Mouse (Mus musculus) midbrain, embryonic 16.5 days (tissue): ENCODE results near the gene Fbxw7. TPM values are rescaled to one million over a fixed set of nuclear protein-coding genes. Genes with fewer than 3 reads are reported as not detected.
A peak's percentile ranks its signal among the peaks of the same experiment; 100 is the strongest.

ENCODE experiments used
- ATAC-seq: fragments of 200-750 bp; cut with Nextera tagmentation; 2 replicates; pipeline ENCODE4 v1.8.0; 2017; ENCODE audit warnings: moderate TSS enrichment
- H3K27ac ChIP-seq: fragments of 300-500 bp; sonication (generic); 2 replicates; pipeline ENCODE4 v1.5.1; 2014; ENCODE audit warnings: mild to moderate bottlenecking, low read length, mixed read lengths
- H3K27me3 ChIP-seq: fragments of 300-500 bp; sonication (generic); 2 replicates; pipeline ENCODE4 v1.6.1; 2014; ENCODE audit warnings: low read depth, low read length, mixed read lengths; ENCODE audit not compliant: control insufficient read depth, insufficient read depth
- H3K36me3 ChIP-seq: fragments of 300-500 bp; sonication (generic); 2 replicates; pipeline ENCODE4 v1.6.1; 2014; ENCODE audit warnings: mild to moderate bottlenecking, low read length, moderate library complexity, mixed read lengths; ENCODE audit not compliant: control insufficient read depth, insufficient read depth
- H3K4me1 ChIP-seq: fragments of 300-500 bp; sonication (generic); 2 replicates; pipeline ENCODE4 v1.6.1; 2014; ENCODE audit warnings: mild to moderate bottlenecking, low read length, mixed read lengths; ENCODE audit not compliant: control insufficient read depth, insufficient read depth
- H3K4me2 ChIP-seq: fragments of 300-500 bp; sonication (generic); 2 replicates; pipeline ENCODE4 v1.6.1; 2014; ENCODE audit warnings: mild to moderate bottlenecking, low read length, mixed read lengths
- H3K4me3 ChIP-seq: fragments of 300-500 bp; sonication (generic); 2 replicates; pipeline ENCODE4 v1.5.1; 2014; ENCODE audit warnings: low read depth, mild to moderate bottlenecking, low read length, moderate library complexity, mixed read lengths
- H3K9ac ChIP-seq: fragments of 300-500 bp; sonication (generic); 2 replicates; pipeline ENCODE4 v1.6.1; 2014; ENCODE audit warnings: low read depth, low read length, mixed read lengths
- H3K9me3 ChIP-seq: fragments of 300-500 bp; sonication (generic); replicated peaks from 2 replicates; pipeline ENCODE4 v1.6.1; 2014; ENCODE audit warnings: mild to moderate bottlenecking, low read length, mixed read lengths; ENCODE audit not compliant: control insufficient read depth, poor library complexity, severe bottlenecking
- WGBS: fragments of 180-500 bp; shearing (Covaris S2); extraction: QIAGEN DNeasy Blood & Tissue Kit; methylation state at CpG from one replicate; pipeline ENCODE4 v1.1.7; 2014; 5-methylcytosine and 5-hydroxymethylcytosine counted together
- polyA plus RNA-seq: library from polyadenylated mRNA; unstranded; fragments of >200 nt; fragmentation: Nextera tagmentation; extraction: Ambion mirVana; gene quantifications from 2 replicates; pipeline ENCODE4 v1.2.1, GENCODE M21; 2015

The Fbxw7 gene
- polyA plus RNA-seq, 1 experiment from 2014 or later: 28.5 TPM

GRCm38 (mm10) chr3:84985121-84985625 lies 170.1 kb downstream of the Fbxw7 start:
- Histone ChIP-seq H3K9me3 (no peaks in the 10 kb centered on the region), H3K9ac (no peak overlapping the region), H3K4me2 (no peak overlapping the region), H3K27ac (no peak overlapping the region), H3K36me3 (peaks cover 2% of the 10 kb centered on the region; the same call in 1 of the 2 replicates), H3K4me3 (no peak overlapping the region), H3K4me1 (no peaks in the 10 kb centered on the region), H3K27me3 (no peaks in the 10 kb centered on the region)
- no peak for ATAC-seq
- WGBS: 85% methylated on average over 8 of the region's 8 CpGs

GRCm38 (mm10) chr3:84988880-84989279 lies 173.8 kb downstream of the Fbxw7 start:
- 95% methylated on average over 4 of the region's 4 CpGs for WGBS
- Histone ChIP-seq H3K4me2 (no peak overlapping the region), H3K27me3 (no peaks in the 10 kb centered on the region), H3K36me3 (no peaks in the 10 kb centered on the region), H3K9me3 (no peaks in the 10 kb centered on the region; the same call in none of the 2 replicates), H3K4me1 (no peaks in the 10 kb centered on the region), H3K4me3 (no peak overlapping the region), H3K9ac (no peak overlapping the region), H3K27ac (no peak overlapping the region)
- no peak for ATAC-seq

DNA sequence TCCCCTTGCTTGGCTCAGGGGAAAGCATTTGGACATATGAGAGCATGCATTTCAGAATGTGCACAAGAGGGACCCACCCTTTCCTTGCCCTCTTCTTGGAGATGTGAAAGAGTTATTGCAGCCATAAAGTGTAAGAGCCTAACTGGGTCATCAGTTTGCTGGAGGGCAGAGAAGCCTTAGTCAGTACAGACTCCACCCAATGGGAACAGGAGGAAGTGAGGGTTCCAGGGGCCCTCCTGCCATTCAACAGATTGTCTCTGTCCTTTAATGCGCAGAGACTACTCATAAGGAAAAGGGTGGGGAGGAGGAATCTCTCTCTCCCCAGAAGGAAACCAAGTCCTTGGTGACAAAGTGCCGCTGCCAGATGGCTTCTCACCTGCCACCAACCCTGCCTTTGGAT lies 190.2 kb downstream of the Fbxw7 start:
- H3K4me3 ChIP-seq: no peak overlapping the region
- no peak overlapping the region for H3K27ac ChIP-seq
- H3K4me2 ChIP-seq: no peak overlapping the region
- no peaks in the 10 kb centered on the region for H3K36me3 ChIP-seq
- H3K4me1 ChIP-seq: no peaks in the 10 kb centered on the region
- no peak overlapping the region for H3K9ac ChIP-seq
- ATAC-seq: no peak
- WGBS: 88% methylated on average over 2 of the region's 2 CpGs
- no peaks in the 10 kb centered on the region for H3K9me3 ChIP-seq
- no peaks in the 10 kb centered on the region for H3K27me3 ChIP-seq

DNA sequence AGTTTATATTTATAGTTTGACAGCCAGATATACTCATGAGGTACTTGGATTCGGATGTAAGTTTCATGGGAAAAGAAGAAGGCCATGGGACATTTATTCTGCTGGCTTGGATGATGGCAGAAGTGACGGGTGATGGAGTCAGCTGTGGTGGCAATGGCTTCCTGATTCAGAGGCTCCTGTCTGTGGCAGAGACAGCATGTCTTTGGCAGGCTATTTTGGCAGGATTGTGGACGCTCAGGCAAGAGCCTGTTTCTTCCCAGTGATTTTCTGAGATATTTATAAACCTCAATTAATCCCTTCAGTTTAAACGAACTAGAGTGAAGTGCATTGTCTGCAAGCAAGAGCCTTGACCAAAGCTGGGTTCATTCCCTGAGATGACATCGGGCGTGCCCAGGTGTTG lies 197.8 kb downstream of the Fbxw7 start:
- no peaks in the 10 kb centered on the region for H3K36me3 ChIP-seq
- 84% methylated on average over 6 of the region's 6 CpGs for WGBS
- no peak for ATAC-seq
- H3K4me1 ChIP-seq: no peaks in the 10 kb centered on the region
- no peaks in the 10 kb centered on the region for H3K9me3 ChIP-seq
- no peak overlapping the region for H3K4me2 ChIP-seq
- no peaks in the 10 kb centered on the region for H3K27me3 ChIP-seq
- no peak overlapping the region for H3K27ac ChIP-seq
- no peak overlapping the region for H3K4me3 ChIP-seq
- H3K9ac ChIP-seq: no peak overlapping the region

DNA sequence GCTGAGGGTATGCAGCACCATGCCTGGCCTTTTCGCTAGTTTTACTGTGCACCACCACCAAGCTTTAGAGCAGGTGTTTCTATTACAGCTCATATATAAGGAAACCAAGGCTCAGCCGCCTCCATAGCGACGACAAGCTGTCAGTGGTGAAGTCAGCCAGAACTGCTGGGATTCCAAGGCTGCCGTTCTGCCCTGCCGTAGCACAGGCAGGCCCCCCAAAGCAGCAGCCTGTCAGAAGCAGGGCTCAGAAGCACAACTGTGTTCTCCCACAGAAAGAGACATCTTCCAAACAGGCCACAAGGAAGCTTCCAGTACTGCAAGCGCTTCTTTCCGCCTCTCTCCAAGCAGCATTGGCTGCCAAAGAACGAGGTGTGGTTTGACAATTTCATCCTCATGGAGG lies 200.6 kb downstream of the Fbxw7 start:
- Histone ChIP-seq H3K9me3 (no peaks in the 10 kb centered on the region), H3K27ac (peak overlapping the region; percentile 30; the same call in 1 of the 2 replicates), H3K4me3 (no peak overlapping the region), H3K9ac (no peak overlapping the region), H3K4me2 (no peak overlapping the region), H3K27me3 (no peaks in the 10 kb centered on the region), H3K36me3 (no peaks in the 10 kb centered on the region), H3K4me1 (no peaks in the 10 kb centered on the region)
- 50% methylated on average over 9 of the region's 9 CpGs for WGBS
- peak; percentile 68 for ATAC-seq

- no peak overlapping the region for H3K27ac ChIP-seq
- no peak overlapping the region for H3K4me3 ChIP-seq
- ATAC-seq: no peak
These were observed 205.1 kb downstream of the Fbxw7 start for GRCm38 (mm10) chr3:85020137-85020536.

DNA sequence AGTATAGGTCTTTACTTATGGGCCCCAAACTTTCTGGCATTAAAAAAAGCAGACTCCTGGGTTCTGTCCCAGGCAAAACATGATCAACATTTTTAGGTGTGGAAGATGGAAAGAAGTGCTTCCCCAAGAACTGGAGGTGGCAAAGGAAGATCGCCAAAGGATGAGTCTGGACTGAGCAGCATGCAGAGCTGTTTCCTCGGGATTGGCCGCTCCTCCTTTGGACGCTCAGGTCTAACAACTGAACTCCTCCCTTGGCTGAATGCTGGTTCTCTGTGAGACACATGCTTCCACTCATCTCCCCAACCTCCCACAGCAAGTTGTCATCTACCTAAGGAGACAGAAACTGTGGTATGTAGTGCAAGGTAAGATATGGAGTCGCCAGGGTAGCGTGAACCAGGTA lies 206.7 kb downstream of the Fbxw7 start:
- Histone ChIP-seq H3K4me2 (no peak overlapping the region), H3K9ac (no peak overlapping the region), H3K27me3 (no peaks in the 10 kb centered on the region), H3K9me3 (no peaks in the 10 kb centered on the region), H3K4me3 (no peak overlapping the region), H3K27ac (no peak overlapping the region), H3K36me3 (no peaks in the 10 kb centered on the region), H3K4me1 (peaks cover 5% of the 10 kb centered on the region; the same call in 1 of the 2 replicates)
- no peak for ATAC-seq
- WGBS: 94% methylated on average over 6 of the region's 6 CpGs

More at GRCm38 (mm10) chr3:85020137-85020536, 205.1 kb downstream of the Fbxw7 start:
- H3K9ac ChIP-seq: no peak overlapping the region
- no peak overlapping the region for H3K4me2 ChIP-seq
- peaks cover 3% of the 10 kb centered on the region; the same call in 1 of the 2 replicates for H3K4me1 ChIP-seq
- H3K27me3 ChIP-seq: no peaks in the 10 kb centered on the region
- no peaks in the 10 kb centered on the region for H3K9me3 ChIP-seq
- H3K36me3 ChIP-seq: no peaks in the 10 kb centered on the region

GRCm38 (mm10) chr3:85022800-85023199 lies 207.7 kb downstream of the Fbxw7 start:
- H3K27ac ChIP-seq: no peak overlapping the region
- no peaks in the 10 kb centered on the region for H3K36me3 ChIP-seq
- H3K9ac ChIP-seq: no peak overlapping the region
- no peaks in the 10 kb centered on the region for H3K9me3 ChIP-seq
- WGBS: 89% methylated on average over 11 of the region's 11 CpGs
- no peak for ATAC-seq
- H3K4me3 ChIP-seq: no peak overlapping the region
- H3K4me1 ChIP-seq: peaks cover 5% of the 10 kb centered on the region; the same call in 1 of the 2 replicates
- no peaks in the 10 kb centered on the region for H3K27me3 ChIP-seq
- H3K4me2 ChIP-seq: no peak overlapping the region

GRCm38 (mm10) chr3:85024237-85024636 lies 209.2 kb downstream of the Fbxw7 start:
- ATAC-seq: no peak
- Histone ChIP-seq H3K4me1 (peaks cover 5% of the 10 kb centered on the region; the same call in 1 of the 2 replicates), H3K9ac (no peak overlapping the region), H3K4me2 (no peak overlapping the region), H3K36me3 (no peaks in the 10 kb centered on the region), H3K4me3 (no peak overlapping the region), H3K27me3 (no peaks in the 10 kb centered on the region), H3K9me3 (no peaks in the 10 kb centered on the region), H3K27ac (no peak overlapping the region)
- WGBS: 66% methylated on average over 2 of the region's 2 CpGs
